Mouse (Mus musculus): ENCODE measurements at regions not wholly inside any gene's neighbourhood (a gene's known extent, or its start where the extent isn't known, plus 50 kb on each side); places are given as distances from the start of the nearest gene placed in this dataset.

DNA sequence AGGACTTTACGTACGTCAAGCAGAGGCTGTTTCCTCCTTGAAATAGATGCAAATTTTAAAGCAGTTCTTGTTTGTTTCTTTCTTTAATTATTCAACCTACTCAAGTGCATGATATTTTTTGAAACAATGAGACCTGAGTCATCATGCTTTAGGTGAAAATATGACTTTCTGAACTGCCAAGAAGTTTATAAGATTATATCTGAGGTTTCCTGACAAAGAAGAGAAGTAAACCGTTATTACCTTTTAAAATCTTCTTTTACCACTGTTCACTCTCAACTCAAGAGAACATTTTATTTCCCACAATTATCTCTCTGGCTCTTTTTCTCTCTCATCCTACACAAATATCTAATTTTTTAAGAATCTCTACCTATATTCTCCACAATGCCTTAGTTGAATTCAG is 258.3 kb downstream of the H2afb1 start:
- Histone ChIP-seq H3K27me3 (replicated peaks; ENCODE audit: control insufficient read depth, insufficient read depth, low read length) (no peaks in the 10 kb centered on the region), H3K4me2 (ENCODE audit: low read length) (no peak overlapping the region), H3K9me3 (ENCODE audit: control insufficient read depth, low read length) (no peaks in the 10 kb centered on the region), H3K36me3 (ENCODE audit: control insufficient read depth, insufficient read depth) (no peaks in the 10 kb centered on the region), H3K4me1 (replicated peaks; ENCODE audit: control insufficient read depth, insufficient read depth, low read length) (no peaks in the 10 kb centered on the region), H3K4me3 (replicated peaks; ENCODE audit: low read length) (no peak overlapping the region), H3K9ac (replicated peaks; ENCODE audit: low read depth, low read length) (no peak overlapping the region), H3K27ac (ENCODE audit: low read length) (no peak overlapping the region)
- no peak for ATAC-seq
- 93% methylated on average over 3 of the region's 3 CpGs for WGBS

DNA sequence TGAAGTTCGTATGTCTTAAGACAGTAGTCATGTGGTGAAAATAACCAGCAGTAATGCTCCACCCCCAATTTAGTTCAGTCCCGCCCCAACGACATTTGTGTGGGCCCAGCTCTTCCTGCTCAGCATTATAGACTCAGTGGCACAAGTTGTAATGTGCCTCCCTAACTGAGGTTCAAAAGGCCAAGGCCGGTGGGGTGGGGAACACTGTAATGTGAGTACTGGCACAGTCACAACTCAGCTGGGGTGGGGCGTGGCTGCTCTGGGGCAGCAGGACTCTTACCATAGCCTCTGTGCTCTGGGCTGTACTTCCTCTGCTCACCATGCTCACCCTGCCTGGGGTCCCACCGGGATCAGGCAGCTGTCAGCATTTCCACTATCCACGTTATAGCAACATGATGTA is 283.9 kb downstream of the H2afb1 start:
- H3K4me3 ChIP-seq (replicated peaks; ENCODE audit: low read length): no peak overlapping the region
- no peak for ATAC-seq
- H3K9me3 ChIP-seq (ENCODE audit: control insufficient read depth, low read length): no peaks in the 10 kb centered on the region
- H3K4me1 ChIP-seq (replicated peaks; ENCODE audit: control insufficient read depth, insufficient read depth, low read length): no peaks in the 10 kb centered on the region
- H3K4me2 ChIP-seq (ENCODE audit: low read length): no peak overlapping the region
- no peak overlapping the region for H3K27ac ChIP-seq (ENCODE audit: low read length)
- H3K36me3 ChIP-seq (ENCODE audit: control insufficient read depth, insufficient read depth): no peaks in the 10 kb centered on the region
- WGBS: 83% methylated on average over 7 of the region's 7 CpGs
- H3K27me3 ChIP-seq (replicated peaks; ENCODE audit: control insufficient read depth, insufficient read depth, low read length): no peaks in the 10 kb centered on the region
- no peak overlapping the region for H3K9ac ChIP-seq (replicated peaks; ENCODE audit: low read depth, low read length)

DNA sequence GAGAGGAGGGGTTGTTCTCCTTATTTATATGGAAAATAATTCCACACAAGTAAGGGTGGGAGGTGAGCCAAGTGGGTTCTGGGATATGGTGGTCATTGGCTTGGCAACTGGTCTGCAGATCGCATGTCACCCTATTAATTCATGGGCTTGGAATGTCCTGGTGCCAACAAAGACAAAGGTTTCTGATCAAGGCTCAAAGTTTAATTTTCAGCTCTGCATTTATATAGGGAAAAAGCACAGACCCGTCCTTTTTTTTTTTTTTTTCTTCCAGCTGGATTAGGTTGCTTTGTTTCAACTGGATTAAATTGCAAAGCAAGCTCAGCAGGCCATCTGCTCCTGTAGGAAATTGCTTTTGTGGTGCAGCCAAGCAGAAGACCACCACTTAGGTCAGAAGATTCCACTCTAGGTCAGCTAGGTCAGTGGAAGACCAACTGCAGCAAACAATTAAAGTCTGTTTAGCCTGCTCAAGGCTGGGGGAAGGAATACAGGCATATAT is 285.2 kb downstream of the H2afb1 start:
- peak; percentile 76 for ATAC-seq
- 9% methylated on average over 2 of the region's 2 CpGs for WGBS
- H3K36me3 ChIP-seq (ENCODE audit: control insufficient read depth, insufficient read depth): no peaks in the 10 kb centered on the region
- H3K4me1 ChIP-seq (replicated peaks; ENCODE audit: control insufficient read depth, insufficient read depth, low read length): no peaks in the 10 kb centered on the region
- no peak overlapping the region for H3K27ac ChIP-seq (ENCODE audit: low read length)
- H3K9me3 ChIP-seq (ENCODE audit: control insufficient read depth, low read length): no peaks in the 10 kb centered on the region
- no peak overlapping the region for H3K4me2 ChIP-seq (ENCODE audit: low read length)
- H3K4me3 ChIP-seq (replicated peaks; ENCODE audit: low read length): no peak overlapping the region
- no peaks in the 10 kb centered on the region for H3K27me3 ChIP-seq (replicated peaks; ENCODE audit: control insufficient read depth, insufficient read depth, low read length)
- no peak overlapping the region for H3K9ac ChIP-seq (replicated peaks; ENCODE audit: low read depth, low read length)

Measured in forebrain, embryonic 16.5 days (tissue).